Mouse (Mus musculus): ENCODE data around the gene Akap8l. TPM values are rescaled to one million over a fixed set of nuclear protein-coding genes. Genes with fewer than 3 reads are reported as not detected.

The Akap8l gene
- total and polyA plus RNA-seq, 3 experiments: 40.0 to 63.8 TPM; not detected in 1

DNA sequence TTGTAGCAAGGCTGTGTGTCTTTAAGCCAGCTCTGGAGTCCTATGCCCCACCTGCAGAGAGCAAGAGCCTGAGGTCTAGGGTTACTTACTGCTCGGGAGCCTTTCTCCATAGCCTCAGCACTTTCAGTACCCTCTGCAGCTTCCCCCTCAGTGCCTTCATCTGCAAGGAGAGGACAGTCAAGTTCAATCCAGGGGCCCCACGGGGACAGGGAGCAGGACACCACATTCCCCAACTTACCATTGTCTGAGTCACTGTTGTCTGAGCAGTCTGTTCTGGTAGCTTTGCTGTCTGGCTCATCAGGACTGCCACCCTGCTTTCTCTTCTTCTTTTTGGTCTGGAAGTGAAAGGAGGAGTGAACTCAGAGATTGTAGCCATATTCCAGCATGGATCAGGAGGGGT, 14.5 kb downstream of the Akap8l start:
- TF ChIP-seq MXI1 (IDR thresholded peaks at IDR 0.05; ENCODE audit: low read depth, low read length) (no peak), KAT2A (conservative IDR thresholded peaks at IDR 0.05; ENCODE audit: low read depth, low read length) (no peak), CHD2 (IDR thresholded peaks at IDR 0.05; ENCODE audit: low read length) (no peak), MEF2A (IDR thresholded peaks at IDR 0.05; ENCODE audit: extremely low read depth, insufficient replicate concordance, low read depth, low read length, poor library complexity, severe bottlenecking) (no peak), SMC3 (IDR thresholded peaks at IDR 0.05; ENCODE audit: low read depth, low read length) (no peak), RAD21 (IDR thresholded peaks at IDR 0.05; ENCODE audit: low read depth, low read length) (no peak), JUND (IDR thresholded peaks at IDR 0.05; ENCODE audit: low read depth, low read length) (no peak)
- no peak for DNase-seq (ENCODE audit: low read depth, low spot score)
- H3K79me2 ChIP-seq (ENCODE audit: control insufficient read depth, insufficient read depth, low read length, poor library complexity): no peaks in the 10 kb centered on the region
- H3K4me1 ChIP-seq (ENCODE audit: control insufficient read depth in 1 of 2, insufficient read depth in 2 of 2, low read length in 2 of 2): peaks cover 9 to 12% of the 10 kb centered on the region in 2 experiments
- H3K27ac ChIP-seq (ENCODE audit: control insufficient read depth, low read depth, low read length): no peak overlapping the region
- H3K36me3 ChIP-seq (ENCODE audit: control insufficient read depth in 1 of 2, insufficient read depth in 2 of 2, low read length in 2 of 2): peaks cover 10 to 11% of the 10 kb centered on the region in 2 experiments; a peak in 3 of 4 replicates
- H3K9ac ChIP-seq (ENCODE audit: control insufficient read depth, low read depth, low read length, poor library complexity, severe bottlenecking): no peak overlapping the region
- H3K4me3 ChIP-seq (ENCODE audit: control insufficient read depth in 1 of 2, insufficient read depth in 1 of 2, low read depth in 2 of 2, low read length in 2 of 2): no peak overlapping the region
- H3K27me3 ChIP-seq (ENCODE audit: control insufficient read depth in 1 of 2, insufficient read depth in 2 of 2, low read length in 2 of 2): no peaks in the 10 kb centered on the region
- no peaks in the 10 kb centered on the region for H3K9me3 ChIP-seq (replicated peaks; ENCODE audit: insufficient read depth, low read length)

DNA sequence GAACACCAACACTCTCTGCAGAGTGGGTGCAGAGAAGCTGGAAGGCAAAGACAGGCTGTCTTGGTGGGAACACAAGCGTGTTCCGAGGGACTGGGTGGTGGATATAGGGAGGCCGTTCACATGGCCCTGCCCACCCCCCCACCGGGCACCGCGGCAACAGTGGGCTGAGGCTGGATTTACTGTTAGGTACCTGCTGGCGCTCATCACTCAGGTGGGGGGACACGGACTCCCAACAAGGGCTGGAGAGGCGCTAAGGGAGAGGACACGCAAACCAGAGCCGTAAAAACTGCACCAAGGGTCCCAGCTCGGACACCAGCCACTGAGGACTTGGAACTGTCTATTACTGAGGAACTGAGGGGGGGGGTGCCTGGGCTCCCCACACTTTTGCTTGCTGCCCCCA, 15.5 kb downstream of the Akap8l start:
- H3K79me2 ChIP-seq (ENCODE audit: control insufficient read depth, insufficient read depth, low read length, poor library complexity): no peaks in the 10 kb centered on the region

DNA sequence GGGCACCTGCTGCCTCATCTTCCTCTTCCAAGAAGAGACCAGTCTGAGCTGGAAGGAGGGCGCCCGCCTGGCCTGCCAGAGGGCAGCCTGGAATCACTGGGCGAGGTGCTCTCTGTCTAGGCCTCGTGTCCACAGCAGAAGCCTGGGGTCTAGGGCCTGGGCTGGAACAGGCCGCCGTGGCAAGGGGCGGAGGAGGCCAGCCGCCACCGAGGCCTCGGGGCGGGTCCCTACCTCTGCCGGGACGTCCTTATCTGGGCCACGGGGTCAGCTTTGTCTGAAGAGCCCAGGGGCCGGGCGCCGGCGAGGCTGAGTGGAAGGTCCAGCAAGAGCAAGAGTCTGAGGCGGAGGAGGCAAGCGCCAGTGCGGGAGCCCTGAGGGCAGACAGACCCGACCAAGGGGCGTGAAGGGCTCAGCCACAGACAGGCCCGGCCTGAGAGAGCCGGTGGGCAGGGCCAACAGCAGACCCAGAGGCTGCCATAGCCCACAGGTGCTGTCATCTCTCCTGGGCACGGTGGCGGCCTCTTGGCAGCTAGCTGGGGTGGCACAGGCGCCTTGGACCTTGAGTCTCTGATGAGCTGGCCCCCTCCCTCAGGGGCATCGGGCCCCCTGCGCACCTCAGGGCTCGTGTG, 16.6 kb downstream of the Akap8l start:
- no peak for DNase-seq (ENCODE audit: low read depth, low spot score)
- Histone ChIP-seq H3K9ac (ENCODE audit: control insufficient read depth, low read depth, low read length, poor library complexity, severe bottlenecking) (no peak overlapping the region), H3K27ac (ENCODE audit: control insufficient read depth, low read depth, low read length) (no peak overlapping the region), H3K9me3 (replicated peaks; ENCODE audit: insufficient read depth, low read length) (no peaks in the 10 kb centered on the region), H3K27me3 (ENCODE audit: control insufficient read depth in 1 of 2, insufficient read depth in 2 of 2, low read length in 2 of 2) (no peaks in the 10 kb centered on the region), H3K36me3 (ENCODE audit: control insufficient read depth in 1 of 2, insufficient read depth in 2 of 2, low read length in 2 of 2) (peaks cover 0 to 7% of the 10 kb centered on the region in 2 experiments; a peak in 2 of 4 replicates), H3K79me2 (ENCODE audit: control insufficient read depth, insufficient read depth, low read length, poor library complexity) (no peaks in the 10 kb centered on the region), H3K4me1 (ENCODE audit: control insufficient read depth in 1 of 2, insufficient read depth in 2 of 2, low read length in 2 of 2) (no peaks in the 10 kb centered on the region), H3K4me3 (ENCODE audit: control insufficient read depth in 1 of 2, insufficient read depth in 1 of 2, low read depth in 2 of 2, low read length in 2 of 2) (no peak overlapping the region)
- no peak for TF ChIP-seq POLR2AphosphoS5 (IDR thresholded peaks at IDR 0.05; ENCODE audit: borderline replicate concordance, low read depth, low read length)
- no peak for TF ChIP-seq USF1 (IDR thresholded peaks at IDR 0.05; ENCODE audit: low read depth, low read length)
- no peak for TF ChIP-seq ZMIZ1 (IDR thresholded peaks at IDR 0.05; ENCODE audit: low read depth, low read length)
- TF ChIP-seq GABPA (IDR thresholded peaks at IDR 0.05; ENCODE audit: low read depth, low read length): no peak
- TF ChIP-seq ZNF384 (IDR thresholded peaks at IDR 0.05; ENCODE audit: low read depth, low read length): no peak
- no peak for TF ChIP-seq MAZ (IDR thresholded peaks at IDR 0.05; ENCODE audit: low read depth, low read length)
- TF ChIP-seq EP300 (IDR thresholded peaks at IDR 0.05; ENCODE audit: low read depth in 1 of 2, low read length in 2 of 2): no peak
- TF ChIP-seq MAFK (IDR thresholded peaks at IDR 0.05; ENCODE audit: borderline replicate concordance, low read depth, low read length): no peak
- no peak for TF ChIP-seq UBTF (IDR thresholded peaks at IDR 0.05; ENCODE audit: borderline replicate concordance, insufficient read depth, low read depth, low read length)
- TF ChIP-seq MYC (IDR thresholded peaks at IDR 0.05; ENCODE audit: low read depth, low read length): no peak
- TF ChIP-seq HCFC1 (IDR thresholded peaks at IDR 0.05; ENCODE audit: low read depth, low read length): no peak

More for the DNA sequence above, 15.5 kb downstream of the Akap8l start:
- no peak for TF ChIP-seq ETS1 (IDR thresholded peaks at IDR 0.05; ENCODE audit: low read depth, low read length)
- H3K4me3 ChIP-seq (ENCODE audit: control insufficient read depth in 1 of 2, insufficient read depth in 1 of 2, low read depth in 2 of 2, low read length in 2 of 2): no peak overlapping the region
- no peak for DNase-seq (ENCODE audit: low read depth, low spot score)
- H3K4me1 ChIP-seq (ENCODE audit: control insufficient read depth in 1 of 2, insufficient read depth in 2 of 2, low read length in 2 of 2): peaks cover 2 to 4% of the 10 kb centered on the region in 2 experiments; a peak in 3 of 4 replicates
- H3K36me3 ChIP-seq (ENCODE audit: control insufficient read depth in 1 of 2, insufficient read depth in 2 of 2, low read length in 2 of 2): peaks cover 2 to 10% of the 10 kb centered on the region in 2 experiments; a peak in 2 of 4 replicates
- no peaks in the 10 kb centered on the region for H3K9me3 ChIP-seq (replicated peaks; ENCODE audit: insufficient read depth, low read length)
- no peaks in the 10 kb centered on the region for H3K27me3 ChIP-seq (ENCODE audit: control insufficient read depth in 1 of 2, insufficient read depth in 2 of 2, low read length in 2 of 2)
- no peak overlapping the region for H3K27ac ChIP-seq (ENCODE audit: control insufficient read depth, low read depth, low read length)
- H3K9ac ChIP-seq (ENCODE audit: control insufficient read depth, low read depth, low read length, poor library complexity, severe bottlenecking): no peak overlapping the region
